Mouse (Mus musculus): ENCODE results near the gene Gpc5. TPM values are rescaled to one million over a fixed set of nuclear protein-coding genes. Genes with fewer than 3 reads are reported as not detected.

Gene Gpc5
- polyA plus RNA-seq, 1 experiment, result 0.36 TPM

- no peak for DNase-seq (ENCODE audit: low read depth)
These were observed 1216.5 kb downstream of the Gpc5 start for GRCm38 (mm10) chr14:116308541-116308940.

GRCm38 (mm10) chr14:116317491-116317890, 1225.5 kb downstream of the Gpc5 start:
- no peak for DNase-seq (ENCODE audit: low read depth)

GRCm38 (mm10) chr14:116336182-116336581, 1244.2 kb downstream of the Gpc5 start:
- no peak for DNase-seq (ENCODE audit: low read depth)

GRCm38 (mm10) chr14:116338395-116338794, 1246.4 kb downstream of the Gpc5 start:
- no peak for DNase-seq (ENCODE audit: low read depth)

- no peak for DNase-seq (ENCODE audit: low read depth)
These were observed 1256.5 kb downstream of the Gpc5 start for GRCm38 (mm10) chr14:116348560-116348959.

DNA sequence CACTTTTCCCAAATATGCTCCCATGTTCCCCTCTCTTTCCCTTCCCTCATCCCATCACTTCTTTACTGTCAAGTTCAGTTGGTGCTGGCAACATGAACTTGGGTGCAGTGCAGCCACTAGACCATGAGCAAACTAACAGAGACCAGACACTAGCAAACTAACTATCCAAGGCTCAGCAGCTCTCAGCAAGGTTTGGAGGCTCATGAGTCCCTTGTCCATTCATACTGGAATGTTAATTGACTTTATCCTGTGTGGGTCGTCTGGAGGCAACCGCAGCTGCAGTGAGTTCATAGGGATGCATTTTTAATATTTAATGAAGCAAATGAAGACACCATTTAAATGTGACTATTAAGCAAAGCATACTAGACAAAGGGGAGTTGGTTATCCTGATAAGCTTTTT, 1292.6 kb downstream of the Gpc5 start:
- DNase-seq (ENCODE audit: low read depth), result no peak

GRCm38 (mm10) chr14:116415511-116415910, 1323.5 kb downstream of the Gpc5 start:
- no peak for DNase-seq (ENCODE audit: low read depth)

- DNase-seq (ENCODE audit: low read depth), result no peak
These were observed 1356.2 kb downstream of the Gpc5 start for GRCm38 (mm10) chr14:116448219-116448618.

GRCm38 (mm10) chr14:116453356-116453755, 1361.3 kb downstream of the Gpc5 start:
- no peak for DNase-seq (ENCODE audit: low read depth)

- DNase-seq (ENCODE audit: low read depth), result no peak
These were observed 1364.2 kb downstream of the Gpc5 start for GRCm38 (mm10) chr14:116456211-116456610.

- DNase-seq (ENCODE audit: low read depth), result no peak
These were observed 1381.6 kb downstream of the Gpc5 start for GRCm38 (mm10) chr14:116473378-116474179.

DNA sequence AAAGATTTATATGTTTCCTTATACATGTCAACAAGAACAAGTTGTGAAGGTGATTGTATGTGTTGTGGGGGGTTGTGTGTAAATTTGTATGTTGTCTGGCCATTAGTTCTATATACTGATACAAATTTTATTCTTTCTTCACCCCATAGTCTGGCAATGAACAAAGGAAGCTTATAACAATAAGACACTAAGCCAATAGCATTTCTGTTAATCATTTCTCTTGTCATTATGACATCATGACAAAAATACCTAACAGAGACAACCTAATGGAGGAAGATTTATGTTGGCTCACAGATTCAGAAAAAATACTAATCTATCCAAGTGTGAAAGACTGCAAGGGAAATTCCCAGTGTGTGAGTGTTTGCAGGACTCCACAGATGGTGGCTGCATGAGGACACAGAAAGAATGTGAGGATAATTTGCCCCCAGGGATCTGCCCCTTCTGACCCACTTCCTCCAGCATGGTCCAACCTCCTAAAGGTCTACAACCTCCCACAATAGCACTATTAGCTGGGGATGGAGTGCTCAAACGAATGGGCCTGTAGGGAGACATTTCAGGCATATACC, 1402.4 kb downstream of the Gpc5 start:
- DNase-seq (ENCODE audit: low read depth), result no peak

- DNase-seq (ENCODE audit: low read depth), result no peak
These were observed 1446.2 kb downstream of the Gpc5 start for GRCm38 (mm10) chr14:116538216-116538615.

- DNase-seq (ENCODE audit: low read depth), result no peak
These were observed 1451.7 kb downstream of the Gpc5 start for GRCm38 (mm10) chr14:116543746-116544145.

- no peak for DNase-seq (ENCODE audit: low read depth)
These were observed 1459.4 kb downstream of the Gpc5 start for GRCm38 (mm10) chr14:116551401-116551800.

DNA sequence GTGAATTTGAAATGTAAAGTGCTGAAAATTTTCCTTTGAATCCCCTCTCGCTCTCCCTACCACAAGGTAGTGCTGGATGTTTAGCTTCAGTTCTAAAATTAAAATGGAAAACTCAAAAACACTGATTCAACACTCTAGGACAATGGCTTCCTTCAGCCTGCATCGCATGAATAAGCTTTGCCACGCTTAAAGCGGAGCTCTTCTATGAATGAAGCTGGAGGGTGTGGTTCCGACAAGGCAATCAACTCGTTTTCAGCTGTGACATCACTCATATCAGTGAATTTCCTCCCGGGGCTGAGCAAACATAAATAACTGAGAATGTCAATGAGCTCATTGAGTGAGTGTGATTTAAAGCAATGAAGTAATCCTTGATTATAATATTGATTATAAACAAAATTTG, 1461.3 kb downstream of the Gpc5 start:
- DNase-seq (ENCODE audit: low read depth), result no peak

- no peak for DNase-seq (ENCODE audit: low read depth)
These were observed 1466.3 kb downstream of the Gpc5 start for GRCm38 (mm10) chr14:116558141-116558800.

DNA sequence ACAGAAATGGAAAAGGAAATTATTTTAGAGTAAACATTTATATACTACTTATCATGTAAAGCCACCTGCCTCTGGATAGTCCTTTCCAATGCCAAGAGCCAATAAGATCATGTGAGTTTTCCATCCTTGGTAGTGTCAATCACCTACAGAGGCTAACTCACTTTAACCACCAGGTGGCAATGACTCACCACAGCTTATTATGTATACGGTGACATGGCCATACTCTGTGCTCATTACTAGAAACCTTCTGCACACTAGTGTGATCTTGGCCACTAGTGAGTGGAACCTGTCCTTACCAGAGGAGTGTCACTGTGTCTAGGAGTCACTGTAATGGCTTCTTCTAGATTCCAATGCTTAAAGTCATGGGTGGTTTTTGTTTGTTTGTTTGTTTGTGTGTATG, 1468.0 kb downstream of the Gpc5 start:
- DNase-seq (ENCODE audit: low read depth), result no peak
